Mouse (Mus musculus) kidney, adult 18-20 months (tissue): ENCODE measurements around the gene Cyb5rl.

Experiments used
- DNase-seq: peaks from one replicate; pipeline ENCODE4 v3.0.0; 2021

Gene Cyb5rl

DNA sequence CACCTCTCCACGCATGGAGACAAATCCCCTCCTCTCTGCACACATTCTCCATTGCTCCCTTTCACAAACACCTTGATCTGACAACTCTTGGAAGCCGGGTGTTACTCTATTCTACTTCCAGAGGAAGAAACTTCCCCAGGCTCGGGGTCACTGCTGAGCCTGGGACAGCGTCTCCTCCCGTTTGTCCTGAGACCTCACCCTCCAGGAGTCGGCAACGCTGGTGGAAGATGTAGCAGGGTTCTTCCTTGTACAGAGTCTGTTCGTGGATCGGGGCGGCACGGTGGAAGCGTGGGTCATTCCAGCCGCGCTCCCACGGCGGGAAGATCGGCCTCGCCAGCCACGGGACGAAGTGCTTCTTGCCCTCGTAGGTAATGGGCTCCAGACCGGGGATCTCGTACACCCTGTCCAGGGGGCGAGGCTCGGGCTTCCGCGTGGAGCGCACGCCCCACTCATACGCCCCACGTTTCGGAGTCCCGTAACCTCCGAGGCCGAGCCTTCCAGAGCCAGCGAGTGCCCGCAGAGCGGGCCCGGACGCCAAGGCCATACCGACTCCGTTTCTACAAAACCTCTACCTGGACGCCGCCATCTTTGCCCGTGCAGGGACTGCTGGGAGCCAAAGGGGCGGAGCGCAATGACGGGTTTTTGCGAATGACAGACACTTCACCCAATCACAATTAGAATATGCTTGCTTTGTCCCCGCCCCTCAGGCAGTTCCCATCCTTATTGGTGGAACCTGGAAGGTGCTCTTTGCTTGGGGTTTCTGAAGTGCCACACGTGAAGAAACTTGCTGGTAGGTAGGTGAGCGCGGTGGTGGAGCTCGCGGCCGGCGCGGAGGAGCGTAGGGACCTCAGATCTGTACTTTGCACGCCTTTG is at the start of gene Cyb5rl, which contains the start of gene Mrpl37:
Cyb5rl (plus strand) TSS at position 737 of the 873 bp plus-strand sequence.
Mrpl37 (minus strand) TSS at position 617 of the 873 bp plus-strand sequence.
- DNase-seq: peak; percentile 97

- no peak for DNase-seq
Observed at GRCm38 (mm10) chr4:107017257-107017656, 49.5 kb upstream of the Cyb5rl start.

DNA sequence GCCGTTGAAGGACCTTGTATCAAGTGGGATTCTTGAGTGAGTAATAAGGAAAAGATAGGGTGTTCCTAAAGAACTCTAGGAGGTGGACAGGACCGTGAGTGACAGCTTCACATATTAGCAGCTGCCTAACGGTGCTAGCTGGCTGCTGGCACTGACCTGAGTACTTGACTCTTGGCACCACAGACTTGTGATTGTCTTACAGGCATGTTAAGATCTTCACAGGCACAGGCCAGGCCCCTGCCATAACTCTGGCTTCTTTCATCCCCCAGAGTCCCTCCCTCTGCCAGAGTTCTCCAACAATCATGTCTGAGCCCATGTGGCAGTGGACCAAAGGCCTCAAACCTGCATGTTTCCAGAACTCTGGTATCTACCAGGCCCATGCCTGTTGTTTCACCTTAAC is 48.3 kb upstream of the Cyb5rl start:
- DNase-seq: no peak

- DNase-seq: no peak
Observed at GRCm38 (mm10) chr4:107019027-107019426, 47.8 kb upstream of the Cyb5rl start.

GRCm38 (mm10) chr4:107020287-107021000 is 46.3 kb upstream of the Cyb5rl start:
- DNase-seq: no peak

- no peak for DNase-seq
Observed at GRCm38 (mm10) chr4:107021464-107021863, 45.3 kb upstream of the Cyb5rl start.

DNA sequence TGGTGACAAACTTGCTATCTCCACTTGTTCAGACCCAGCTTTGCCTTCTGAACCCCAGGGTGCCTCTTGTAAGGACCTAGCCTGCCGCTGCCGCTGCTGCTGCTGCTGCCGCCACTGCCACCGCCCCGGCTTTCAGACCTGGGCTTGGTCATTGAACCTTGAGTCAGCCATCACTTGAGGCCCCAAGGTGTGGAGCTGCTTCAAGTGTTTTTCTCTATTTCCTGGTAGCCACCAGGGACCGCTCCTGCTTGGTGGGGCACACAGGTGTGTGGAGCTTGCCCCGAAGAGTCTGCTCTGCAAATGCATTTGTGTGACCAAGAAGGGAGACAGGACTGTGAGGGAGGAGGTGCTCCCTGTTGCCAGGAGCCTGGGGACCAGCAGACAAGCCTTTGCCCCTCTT is 41.9 kb upstream of the Cyb5rl start:
- no peak for DNase-seq

- no peak for DNase-seq
Observed at GRCm38 (mm10) chr4:107025369-107025768, 41.4 kb upstream of the Cyb5rl start.

- DNase-seq: no peak
Observed at GRCm38 (mm10) chr4:107026451-107026850, 40.3 kb upstream of the Cyb5rl start.

DNA sequence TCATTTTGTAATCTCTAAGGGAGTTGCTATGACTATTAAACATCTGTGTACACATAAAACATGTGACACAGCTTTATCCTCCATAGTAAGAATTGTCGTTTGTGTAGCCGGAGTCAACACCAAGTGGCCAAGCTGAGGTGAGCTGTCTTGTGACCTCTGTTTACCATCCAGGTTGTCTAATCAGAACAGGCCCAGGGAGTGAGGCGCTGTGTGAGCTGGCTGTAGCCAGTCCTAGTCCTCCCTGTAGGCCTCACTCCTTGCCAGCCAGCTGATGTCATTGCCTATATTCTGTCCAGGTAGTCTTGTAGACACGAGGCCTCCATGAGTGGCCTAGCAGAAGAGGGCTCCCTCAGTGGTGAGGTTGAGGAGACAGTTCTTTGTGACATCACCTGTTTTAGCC is 31.1 kb upstream of the Cyb5rl start:
- no peak for DNase-seq

DNA sequence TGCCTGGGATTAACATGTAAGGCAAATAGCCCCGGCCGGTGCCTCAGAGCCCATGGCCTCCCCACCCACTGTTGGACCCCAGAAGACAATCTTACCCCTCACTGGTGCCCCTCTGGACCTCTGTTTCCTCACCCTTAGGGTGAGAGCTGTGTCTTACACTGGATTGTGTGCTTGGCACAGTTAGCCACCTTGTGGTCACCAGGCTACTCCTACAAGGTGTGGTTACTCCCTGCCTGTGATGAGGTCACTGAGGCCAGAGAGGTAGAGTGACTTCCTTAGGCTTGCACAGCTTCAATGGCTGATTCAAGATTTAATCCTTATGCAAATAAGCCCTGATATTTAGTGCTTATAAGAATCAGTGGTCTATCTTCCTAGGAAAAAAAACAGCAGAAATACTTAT is 29.8 kb upstream of the Cyb5rl start:
- DNase-seq: no peak

GRCm38 (mm10) chr4:107038303-107038702 is 28.5 kb upstream of the Cyb5rl start:
- no peak for DNase-seq

GRCm38 (mm10) chr4:107039270-107039669 is 27.5 kb upstream of the Cyb5rl start:
- DNase-seq: no peak

DNA sequence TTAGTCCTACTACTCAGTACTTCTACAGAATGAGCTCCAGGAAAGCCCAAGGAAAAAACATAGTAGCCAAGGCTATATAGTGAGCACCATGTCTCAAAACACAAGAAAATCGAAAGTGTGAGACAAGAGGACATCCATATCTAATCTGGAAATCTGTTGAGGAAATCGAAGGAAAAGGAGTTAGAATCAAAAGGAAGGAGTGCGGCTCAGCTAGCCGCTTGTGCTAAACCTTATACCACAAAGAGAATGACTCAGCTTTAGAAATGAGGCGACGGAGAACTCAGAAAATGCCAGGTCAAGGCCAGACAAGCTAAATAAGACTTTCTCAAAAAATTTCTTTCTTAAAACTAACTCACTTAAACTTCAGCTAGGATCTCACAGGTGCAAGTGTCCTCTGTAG is 24.5 kb upstream of the Cyb5rl start:
- no peak for DNase-seq

DNA sequence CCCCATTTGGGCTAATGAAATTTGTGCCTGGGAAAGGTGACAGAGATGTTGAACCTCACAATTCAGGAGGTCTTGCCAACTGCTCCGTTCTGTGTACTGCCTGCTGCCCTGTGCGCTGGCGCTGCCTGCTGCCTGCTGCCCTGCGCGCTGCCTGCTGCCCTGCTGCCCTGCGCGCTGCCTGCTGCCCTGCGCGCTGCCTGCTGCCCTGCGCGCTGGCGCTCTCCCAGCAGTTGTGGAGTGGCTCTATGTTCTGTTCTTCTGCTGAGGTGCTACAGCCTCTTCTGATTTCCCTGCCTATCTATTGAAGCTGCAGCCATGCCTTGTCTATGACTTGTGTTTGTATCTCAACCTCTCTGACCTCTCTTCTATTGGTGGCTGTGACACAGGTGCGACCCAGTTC is 21.6 kb upstream of the Cyb5rl start:
- no peak for DNase-seq

- no peak for DNase-seq
Observed at GRCm38 (mm10) chr4:107047806-107048205, 19.0 kb upstream of the Cyb5rl start.

GRCm38 (mm10) chr4:107048568-107049162 is 18.1 kb upstream of the Cyb5rl start:
- DNase-seq: no peak

GRCm38 (mm10) chr4:107051889-107052288 is 14.9 kb upstream of the Cyb5rl start:
- DNase-seq: no peak

DNA sequence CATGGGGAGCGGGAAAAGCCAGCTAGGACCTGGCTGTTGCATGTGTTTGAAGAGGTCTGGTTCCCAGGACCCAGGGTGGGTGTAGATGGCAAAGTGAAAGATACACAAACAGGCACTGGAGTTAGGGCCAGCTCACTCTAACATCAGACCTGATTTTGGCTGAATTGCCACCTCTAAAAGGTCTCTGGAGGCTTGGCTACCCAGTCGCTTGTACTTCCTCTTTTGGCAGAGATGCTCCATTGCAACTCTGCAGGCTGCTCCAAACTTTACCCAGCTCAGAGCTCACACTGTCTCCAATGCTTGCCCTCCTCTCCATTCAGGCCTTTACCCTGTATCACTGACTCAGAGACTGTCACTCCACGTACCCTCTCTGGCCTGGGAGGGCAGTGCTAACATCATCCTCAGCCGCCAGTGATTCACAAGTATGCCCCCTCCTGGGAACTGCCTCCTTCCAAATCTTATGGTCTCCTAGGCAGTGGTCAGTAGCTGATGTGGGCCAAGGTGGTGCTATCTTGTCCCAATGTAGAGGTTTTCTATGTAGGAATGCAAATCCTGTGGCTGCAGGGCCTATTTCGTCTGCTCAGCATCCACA is 13.7 kb upstream of the Cyb5rl start:
- DNase-seq: no peak

DNA sequence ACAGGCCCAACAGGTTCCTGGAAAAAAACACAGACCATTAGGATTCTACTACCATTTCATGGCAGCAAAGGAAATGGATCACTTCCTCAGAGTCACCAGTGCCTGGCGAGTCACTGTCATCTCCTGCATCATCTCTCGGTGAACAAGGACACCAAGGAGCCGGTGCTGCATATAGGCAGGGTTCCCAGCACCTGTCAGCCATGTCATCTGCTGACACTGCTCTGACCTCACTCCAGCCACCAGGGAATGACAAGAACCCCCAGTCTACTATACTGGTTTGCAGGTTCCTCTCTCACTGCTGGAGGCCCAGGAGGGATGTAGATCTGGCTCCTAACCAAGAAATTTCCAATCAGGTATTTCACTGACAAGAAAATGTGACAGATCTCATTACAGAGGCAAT is 10.7 kb upstream of the Cyb5rl start:
- DNase-seq: no peak

DNA sequence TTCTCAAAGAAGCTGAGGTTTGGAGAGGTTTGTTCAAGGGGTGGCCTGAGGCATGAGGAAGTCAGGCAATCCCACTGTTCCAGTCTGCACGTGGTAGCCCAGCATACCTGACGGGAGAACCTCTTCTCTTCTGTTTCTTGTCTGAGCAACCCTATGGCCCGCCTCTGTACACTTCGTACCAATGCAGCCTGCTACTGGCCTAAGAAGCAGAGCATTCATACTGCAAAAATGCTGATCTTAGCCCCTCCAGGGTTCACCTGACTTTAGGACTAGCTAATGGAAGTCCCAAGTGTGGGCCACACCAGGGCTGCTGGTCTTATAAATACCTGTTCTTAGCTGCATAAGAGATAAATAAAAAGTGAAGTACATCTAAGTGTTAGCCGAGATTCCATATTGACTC is 8.4 kb upstream of the Cyb5rl start:
- no peak for DNase-seq

DNA sequence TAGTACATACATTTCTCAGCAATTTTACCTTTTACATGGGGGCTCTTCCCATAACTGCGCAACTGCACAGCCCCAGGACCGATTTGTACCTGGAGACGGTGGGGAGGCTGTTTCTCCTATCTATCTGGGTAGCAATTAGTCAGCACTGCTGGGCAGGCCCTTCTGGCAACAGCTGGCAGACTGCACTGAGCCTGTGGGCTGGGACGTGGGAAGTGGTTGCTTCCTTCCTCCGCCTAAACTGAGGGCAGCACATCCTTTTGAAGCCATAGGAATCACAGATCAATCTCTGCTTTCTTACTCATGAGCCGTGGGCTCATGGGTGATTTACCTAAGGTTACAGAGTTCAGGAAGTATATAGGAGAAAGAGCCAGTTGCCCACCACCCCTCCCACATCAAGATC is 8.0 kb upstream of the Cyb5rl start:
- DNase-seq: no peak

- no peak for DNase-seq
Observed at GRCm38 (mm10) chr4:107061560-107061959, 5.2 kb upstream of the Cyb5rl start.
